Mouse (Mus musculus) testis, postnatal 10 days (tissue): ENCODE measurements at regions not wholly inside any gene's neighbourhood (a gene's known extent, or its start where the extent isn't known, plus 50 kb on each side); places are given as distances from the start of the nearest gene placed in this dataset.

Experiments used
- DNase-seq: peaks from one replicate; pipeline ENCODE4 v3.0.0; 2021; ENCODE audit warnings: low spot score

DNA sequence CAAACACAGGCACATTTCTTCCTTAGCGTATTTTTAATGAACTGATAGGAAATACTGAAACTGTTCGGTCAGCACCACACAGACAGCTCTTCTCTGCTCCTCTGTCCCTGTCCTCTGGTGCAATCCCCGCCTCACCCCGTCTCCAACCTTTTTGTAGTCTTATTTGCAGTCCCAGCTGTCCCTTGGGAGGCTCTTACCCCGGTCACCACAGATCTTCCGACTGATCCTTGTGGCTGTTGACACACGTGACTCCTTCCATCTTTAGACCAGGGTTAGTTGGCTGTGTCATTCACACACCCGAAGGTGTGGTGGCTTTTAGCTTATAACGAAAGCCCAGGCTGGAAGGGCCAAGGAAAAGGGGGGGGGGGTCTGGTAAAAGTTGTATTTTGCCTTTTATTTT lies 56.4 kb downstream of the Cyp26a1 start:
- DNase-seq = no peak

DNA sequence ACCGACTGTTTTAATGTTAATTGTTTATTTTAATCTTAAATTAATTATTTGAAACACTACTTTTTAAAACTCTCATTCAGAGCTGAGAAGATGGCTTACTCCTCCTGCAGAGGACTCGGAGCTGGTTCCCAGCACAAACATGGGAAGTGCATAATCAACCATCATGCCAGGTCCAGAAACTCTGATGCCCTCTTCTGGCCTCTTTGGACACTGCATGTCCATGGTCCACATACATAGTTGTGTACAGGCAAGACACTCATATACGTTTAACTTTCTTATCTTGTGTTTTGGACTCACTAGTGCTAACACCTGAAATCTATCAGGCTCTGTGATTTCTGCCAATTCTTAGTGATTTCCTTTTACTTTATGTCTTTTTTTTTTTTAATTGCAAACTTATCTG lies 57.8 kb downstream of the Cyp26a1 start:
- no peak for DNase-seq

DNA sequence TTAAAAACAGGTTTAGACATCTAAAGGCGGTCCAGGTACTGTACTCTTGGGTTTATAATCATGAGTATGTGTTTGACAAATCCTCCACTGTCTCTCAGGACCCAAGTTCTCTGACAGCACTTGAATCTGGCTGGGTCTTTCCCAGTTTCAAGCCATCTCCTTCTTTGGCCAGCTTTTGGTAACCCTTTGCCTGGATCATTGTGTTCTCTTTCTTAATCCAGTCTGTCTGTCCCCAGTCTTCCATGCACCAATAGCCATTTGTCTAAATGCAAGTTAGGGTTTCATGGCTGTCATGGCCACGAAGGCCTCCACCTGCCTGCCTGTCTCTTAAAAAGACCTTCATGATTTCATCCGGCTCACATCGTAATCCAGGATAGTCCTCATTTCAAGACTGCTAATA lies 71.8 kb downstream of the Cyp26a1 start:
- no peak for DNase-seq

DNA sequence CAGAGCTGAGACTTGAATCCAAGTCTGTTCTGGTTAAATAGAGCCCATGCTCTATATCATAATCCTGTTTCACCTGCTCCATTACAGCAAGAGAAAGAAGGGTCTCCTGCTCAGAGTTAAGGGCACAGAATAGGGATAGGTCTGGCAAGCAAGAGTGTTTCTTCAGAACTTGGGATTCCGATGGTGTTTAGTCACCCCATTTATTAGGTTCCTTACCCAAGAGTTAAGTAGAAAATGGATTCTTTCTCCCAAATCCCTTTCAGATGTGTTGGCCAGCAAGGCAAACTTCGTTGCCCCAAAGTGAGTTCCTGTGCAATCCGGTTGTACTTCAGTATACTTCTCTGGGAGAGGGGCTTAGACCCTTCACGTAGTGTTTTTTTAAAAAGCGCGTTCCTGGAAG lies 74.4 kb downstream of the Cyp26a1 start:
- DNase-seq = no peak

DNA sequence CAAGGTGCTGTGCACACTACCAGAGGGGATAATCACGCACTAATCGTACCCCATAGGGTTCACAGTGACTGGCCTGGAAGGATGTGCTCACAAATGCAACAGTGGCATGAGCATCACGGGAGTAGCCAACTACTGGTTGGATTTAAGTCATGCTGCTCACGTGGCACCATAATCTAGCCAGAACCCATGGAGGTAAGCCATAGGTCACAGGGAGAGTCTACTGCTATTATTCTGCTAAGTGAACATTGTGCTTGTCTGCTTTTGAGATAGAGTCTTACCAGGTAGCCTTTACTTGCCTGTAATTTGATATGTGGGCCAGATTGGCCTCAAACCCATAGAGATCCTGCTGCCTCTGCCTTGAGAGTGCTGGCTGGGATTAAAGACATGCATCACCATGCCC lies 77.0 kb downstream of the Cyp26a1 start:
- no peak for DNase-seq

DNA sequence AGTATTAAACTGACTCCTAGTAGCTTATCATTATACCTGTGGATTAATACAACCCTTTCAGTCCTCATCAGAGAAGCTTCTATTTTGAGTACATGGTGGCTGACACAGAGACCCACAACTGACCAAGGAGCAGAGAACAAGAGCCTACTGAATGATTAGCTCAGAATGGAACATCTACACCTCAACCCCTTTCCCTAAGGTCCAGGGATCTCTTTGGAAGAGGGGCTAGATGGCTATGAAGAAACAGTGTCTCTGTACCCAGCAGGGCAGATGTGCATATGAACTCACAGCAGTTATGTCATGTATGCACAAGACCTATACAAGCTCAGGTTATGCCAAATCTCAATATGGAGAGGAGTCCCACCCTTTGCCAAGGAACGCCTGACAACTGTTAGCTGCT lies 77.4 kb downstream of the Cyp26a1 start:
- DNase-seq = no peak

DNA sequence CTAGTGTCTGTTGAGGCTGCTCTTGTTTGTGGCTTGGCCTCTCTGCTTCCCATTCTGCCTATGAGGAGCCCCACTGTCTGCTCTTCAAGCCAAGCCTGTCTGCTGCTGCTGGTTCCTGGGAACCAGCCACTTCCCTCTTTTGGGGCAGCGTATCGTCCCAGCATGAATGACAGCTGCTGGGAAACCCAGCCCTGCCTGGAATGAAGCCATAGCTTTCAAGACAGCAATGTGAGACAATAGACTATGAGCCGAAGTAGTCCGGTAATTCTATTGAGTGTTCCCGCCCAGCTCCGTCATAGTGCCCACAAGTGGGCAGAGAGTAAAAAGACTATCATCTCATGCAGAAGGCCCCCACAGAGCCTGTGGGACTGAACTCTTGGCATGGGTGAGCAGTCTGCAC lies 80.4 kb downstream of the Cyp26a1 start:
- DNase-seq = no peak

DNA sequence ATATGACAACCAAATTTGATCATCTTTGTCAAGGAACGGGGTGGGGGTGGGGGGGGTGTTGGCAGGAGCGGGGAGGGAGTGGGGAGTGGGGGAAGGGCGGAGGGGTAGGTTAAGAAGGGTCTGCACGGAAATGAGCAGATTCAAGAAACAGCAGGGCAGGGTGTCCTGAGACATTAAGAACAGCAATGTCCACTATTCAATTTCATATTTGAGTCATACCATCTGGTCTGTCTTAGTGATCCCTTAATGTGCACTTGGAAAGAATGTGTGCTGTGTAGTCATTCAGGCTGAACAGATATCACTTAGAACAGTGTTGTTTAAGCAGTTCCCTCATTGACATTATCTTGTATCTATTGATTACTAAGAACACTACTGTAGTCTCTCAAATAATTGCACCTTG lies 81.0 kb downstream of the Cyp26a1 start:
- no peak for DNase-seq

DNA sequence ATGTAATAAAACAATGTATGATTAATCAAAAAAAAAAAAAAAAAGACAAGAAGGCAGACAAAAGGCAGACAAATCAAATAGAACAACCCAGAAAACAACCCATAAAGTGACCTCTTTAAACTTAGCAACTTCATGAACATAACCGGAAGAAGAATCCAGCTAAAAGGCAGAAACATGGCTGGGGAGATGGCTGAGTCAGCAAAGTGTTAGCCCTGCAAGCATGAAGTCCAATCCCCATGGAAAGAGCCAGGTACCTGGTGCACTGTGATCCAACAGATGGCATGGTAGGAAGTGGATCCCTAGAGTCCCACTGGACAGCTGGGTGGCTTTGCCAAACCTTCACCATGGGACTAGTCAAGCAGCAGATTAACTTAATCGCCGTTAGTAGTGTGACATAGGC lies 90.9 kb downstream of the Cyp26a1 start:
- no peak for DNase-seq

DNA sequence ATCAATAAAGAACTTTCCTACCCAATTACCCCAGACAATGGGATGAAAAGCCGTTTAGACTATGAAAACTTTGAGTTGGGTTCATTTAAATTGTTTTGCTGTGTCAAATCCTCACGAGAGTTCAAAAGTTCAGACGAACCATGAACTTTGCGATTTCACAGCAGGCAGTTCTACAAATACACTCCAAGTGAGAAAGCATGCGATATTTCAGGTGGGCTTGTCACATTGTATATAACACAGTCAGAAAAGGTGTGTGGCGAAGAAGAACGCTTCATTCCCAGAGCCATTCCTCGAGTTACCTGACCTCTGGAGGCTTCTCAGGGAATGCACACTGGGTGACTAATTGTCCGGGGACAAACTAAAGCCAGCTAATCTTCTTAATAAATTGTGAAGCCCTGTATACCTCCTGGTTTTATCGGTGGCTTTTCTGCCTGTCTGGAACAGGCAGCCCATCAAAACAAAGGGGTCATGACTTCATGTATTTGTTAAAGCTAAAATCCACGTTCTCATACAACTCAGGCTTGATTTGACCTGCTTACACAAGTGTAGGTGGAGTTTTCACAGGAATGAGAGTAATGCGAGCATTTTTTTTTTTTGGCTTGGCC lies 92.1 kb downstream of the Cyp26a1 start:
- DNase-seq = no peak

DNA sequence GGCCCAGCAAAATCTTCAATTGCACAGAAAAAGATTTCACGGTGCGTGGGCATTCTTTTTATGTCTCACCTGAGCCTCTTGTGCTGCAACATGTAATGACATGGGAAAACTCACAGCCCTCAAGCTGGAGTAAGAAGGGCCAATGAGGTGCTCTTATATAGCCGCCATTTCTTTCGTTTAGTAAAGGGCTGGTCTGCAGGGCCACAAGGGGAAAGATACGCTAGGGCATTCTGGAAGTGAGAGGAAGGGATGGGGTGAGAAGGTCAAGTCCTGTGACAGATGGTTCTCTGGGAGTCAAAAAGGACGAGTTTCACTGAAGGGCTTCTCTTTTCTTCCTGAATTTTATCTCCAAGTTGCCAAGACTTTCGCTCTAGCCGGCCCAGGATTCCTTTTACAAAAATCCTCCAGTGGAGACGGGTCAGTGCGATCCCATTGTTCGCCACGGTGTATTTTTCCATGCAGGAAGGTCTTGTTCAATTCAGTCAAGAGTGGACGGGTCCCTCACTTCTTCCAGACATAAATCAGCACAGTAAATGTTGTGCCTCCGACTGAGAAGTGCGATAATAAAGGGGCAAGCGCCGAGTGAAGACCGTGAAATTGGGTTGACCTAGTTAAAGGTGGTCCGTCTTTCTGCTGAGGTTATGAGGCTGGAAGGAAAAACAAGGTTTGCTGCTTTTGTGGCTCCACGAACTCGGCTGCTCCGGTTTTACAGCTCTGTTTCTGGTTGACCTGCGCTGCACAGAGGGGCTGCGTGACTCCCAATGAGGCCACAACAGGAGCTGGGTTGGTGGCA lies 92.9 kb downstream of the Cyp26a1 start:
- DNase-seq = no peak

DNA sequence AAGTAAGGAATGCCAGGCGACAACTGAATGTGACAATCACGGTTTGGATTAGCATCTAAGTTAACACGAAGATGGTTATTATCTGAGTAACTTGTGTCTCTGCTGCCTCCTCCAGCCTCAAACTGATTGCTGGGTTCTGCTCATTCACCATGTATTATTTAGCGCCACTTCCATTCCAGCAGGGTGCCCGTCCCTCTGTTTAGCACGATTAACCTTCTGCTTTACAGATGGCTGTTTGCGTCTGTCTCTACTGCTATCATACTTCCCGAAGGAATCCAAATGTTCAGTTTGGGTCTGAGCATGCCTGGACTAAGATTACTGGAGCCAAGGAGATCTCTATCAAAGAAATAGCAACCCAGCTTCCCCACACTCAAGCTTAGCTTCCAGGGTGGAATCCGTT lies 95.6 kb downstream of the Cyp26a1 start:
- DNase-seq = no peak

DNA sequence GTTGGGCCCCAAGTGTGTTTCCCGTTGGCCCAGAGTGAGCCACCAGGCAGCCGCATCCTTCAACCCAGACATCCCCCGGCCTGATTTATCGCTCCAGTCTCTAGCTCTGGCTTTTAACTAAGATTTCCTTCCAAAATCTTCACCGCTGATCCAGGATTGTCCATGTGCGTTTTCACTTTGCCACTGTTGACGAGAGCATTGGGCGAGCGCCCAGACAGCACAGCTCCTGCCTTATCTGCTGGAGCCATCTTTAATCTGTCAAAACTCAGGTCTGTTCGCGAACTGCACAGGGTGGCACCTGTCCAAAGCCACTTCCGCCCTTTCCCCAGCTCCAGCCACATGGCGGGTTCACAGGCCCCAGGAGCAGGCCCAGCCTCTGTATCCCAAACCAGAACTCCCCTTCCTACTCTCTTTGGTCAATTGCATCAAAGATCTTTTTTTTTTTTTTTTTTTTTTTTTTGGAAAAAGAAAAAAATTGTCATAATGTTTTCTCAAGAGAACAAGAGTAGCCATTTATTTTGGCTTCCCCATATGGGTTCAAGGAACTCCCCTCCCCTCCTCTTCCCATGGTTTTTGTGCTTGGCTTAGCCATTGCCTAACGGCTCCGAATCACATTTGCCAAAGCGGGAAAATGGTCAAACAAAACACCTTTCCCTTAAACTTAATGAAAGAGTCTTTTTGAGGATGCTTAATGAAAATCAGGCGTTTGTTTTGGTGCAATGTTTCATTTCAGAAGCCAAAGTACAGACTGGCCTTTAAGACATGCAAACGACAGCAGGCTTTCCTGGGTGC lies 98.2 kb downstream of the Cyp26a1 start:
- peak; percentile 45 for DNase-seq

DNA sequence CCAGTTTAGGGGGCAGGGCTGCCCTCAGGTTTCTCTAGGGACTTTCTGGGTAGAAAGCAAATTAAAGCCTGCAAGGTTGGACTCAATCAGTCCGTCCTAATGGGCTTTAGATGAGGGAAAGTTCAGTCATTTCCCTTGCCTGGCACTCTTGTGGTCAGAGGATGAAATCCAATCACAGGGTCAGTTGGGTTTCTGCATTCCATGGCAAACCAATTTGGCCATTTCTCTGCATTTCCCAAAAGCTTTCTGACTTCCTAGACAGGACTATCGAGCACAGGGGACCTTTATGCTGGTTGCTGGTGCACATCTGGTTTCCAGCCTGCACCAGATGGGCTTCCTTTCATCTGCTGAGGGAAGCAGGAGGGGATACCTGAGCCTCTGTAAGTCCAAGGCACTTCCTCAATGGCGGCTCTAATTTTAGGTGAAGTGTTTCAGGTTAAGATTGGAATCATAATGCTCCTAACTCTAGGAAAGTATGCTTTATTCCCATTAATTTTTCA lies 102.6 kb downstream of the Cyp26a1 start:
- DNase-seq = no peak

DNA sequence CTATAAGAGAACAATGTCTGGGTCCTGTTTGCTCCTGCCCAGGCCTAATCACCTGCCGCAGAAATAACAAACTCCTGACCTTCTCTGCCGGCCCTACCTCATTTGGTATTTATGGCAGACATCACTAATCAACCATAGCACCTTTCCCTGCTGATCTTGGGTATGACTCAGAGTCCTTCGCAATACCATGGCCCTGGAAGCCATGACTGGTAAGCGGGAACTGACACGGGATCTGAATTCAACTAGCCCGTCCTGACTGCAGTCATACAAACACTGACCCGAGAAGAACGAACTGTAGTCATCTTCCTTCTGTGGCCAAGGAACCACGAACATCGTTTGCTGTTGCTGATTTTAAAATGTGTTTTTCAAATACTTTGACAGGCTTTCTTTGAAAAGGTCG lies 112.1 kb downstream of the Cyp26a1 start:
- DNase-seq = no peak

DNA sequence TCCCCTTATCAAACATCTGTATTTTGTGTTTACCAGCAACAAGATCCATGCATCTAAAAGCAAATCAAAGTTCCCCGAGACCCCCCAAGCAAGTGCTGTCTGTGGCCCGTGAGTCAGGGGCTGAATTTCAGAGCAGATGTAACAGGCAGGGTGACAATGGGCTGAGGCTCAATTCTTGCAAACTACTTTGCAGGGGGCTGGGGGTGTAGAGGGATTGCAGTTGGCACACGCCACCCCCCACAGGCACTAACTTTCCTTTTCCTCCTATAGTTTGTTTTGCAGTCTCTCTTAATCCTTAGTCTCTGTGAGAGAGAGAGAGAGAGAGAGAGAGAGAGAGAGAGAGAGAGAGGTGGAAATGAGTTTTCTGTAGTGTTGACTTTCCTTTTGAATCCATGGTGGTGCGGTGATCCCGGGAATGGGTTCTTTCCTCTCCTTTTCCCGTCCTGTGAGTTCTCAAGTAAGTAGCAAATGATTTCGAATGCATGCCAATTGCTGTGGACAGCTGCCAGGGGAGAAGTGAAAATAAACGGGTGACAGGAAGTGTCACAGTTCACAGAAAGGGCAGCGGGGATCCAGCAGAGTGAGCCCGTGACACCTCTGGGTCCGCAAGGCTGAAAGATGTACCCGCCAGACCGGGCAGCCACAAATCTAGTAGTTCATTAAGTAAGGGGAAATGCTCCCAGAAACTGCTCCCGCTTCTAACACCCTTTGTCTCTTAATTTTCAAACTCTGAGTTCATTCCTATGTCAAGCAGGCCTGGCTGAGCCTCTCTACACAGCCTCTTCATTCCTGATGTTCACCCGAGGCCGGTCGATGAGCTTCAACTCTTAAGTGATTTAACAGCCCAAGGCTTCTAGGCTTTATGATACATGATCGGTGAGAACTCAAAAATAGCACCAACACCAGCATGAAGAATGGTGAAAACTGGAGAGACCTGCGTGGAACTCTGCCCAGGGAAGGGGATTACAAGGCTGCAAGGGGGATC lies 116.8 kb downstream of the Cyp26a1 start:
- DNase-seq = peak; percentile 52

DNA sequence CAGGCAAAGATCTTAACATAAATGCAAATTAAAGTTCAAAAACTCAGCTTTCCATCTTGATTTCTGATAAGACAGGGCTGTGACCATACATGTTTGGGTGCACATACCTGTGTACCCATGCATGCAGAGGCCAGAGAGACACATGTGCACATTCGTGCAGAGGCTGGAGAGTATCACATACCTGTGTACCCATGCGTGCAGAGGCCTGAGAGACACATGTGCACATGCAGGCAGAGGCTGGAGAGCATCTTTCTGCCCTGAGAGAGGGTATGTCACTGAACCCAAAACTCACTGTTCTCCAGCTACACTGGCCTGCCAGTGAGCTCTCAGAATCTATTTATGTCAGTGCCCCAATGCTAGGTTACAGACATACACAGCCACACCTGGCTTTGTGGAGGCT lies 118.0 kb downstream of the Cyp26a1 start:
- DNase-seq = no peak

DNA sequence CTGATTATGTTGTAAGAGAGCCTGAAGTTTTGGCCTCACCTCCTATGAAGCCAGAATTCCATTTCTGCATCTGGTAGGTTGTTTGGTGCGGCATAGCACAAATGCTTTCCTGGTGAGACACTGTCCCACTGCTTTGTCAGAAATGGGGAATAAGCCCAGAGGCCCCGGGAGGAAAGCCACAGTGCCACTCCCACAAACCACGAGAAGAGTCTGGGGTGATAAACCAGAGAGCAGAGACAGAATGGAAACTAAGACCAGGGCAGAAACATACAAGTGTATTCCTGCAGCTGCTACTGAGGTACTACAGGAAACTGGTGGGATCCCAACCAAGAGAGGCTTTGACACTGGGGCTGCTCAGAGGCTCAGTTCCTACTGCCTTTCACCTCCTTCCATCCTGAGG lies 123.6 kb downstream of the Cyp26a1 start:
- no peak for DNase-seq

DNA sequence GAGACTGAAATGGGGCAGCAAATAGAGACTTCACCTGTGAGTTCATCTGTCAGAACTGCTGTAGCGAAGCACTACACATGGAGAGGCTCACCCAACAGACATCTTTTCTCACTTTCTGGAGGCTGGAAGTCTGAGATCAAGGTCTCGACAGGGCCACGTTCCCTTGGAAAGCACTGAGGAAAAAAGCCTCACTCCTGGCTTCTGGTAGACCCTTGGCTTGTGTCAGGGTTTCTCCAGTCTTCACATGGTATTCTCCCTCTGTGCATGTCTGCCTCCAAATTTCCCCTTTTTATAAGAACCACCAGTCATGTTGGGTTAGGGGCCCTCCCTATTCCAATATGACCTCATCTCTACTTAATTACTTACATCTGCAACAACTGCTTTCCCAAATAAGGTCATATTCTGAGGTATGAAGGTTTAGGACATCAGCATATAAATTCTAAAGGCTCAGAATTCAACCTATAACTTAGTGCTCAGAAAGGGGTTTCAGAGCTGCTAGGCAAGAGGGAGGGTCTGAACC lies 124.1 kb downstream of the Cyp26a1 start:
- DNase-seq = no peak

DNA sequence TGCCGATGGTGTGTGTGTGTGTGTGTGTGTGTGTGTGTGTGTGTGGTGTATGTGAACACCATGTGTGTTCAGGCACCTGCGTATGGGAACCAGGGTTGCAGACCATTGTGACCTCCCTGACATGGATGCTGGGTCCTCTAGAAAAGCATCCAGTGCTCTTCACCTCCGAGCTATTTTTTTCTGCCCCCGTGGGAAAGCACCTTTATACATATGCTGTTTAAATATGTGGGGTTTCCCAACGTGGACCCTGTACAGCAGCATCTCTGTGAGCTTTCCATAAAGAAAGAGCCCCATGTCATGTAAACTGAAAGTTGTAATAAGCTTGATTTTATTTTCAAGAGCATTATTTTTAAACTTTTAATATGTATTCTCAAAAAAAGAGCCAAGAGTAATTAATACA lies 126.6 kb downstream of the Cyp26a1 start:
- no peak for DNase-seq

DNA sequence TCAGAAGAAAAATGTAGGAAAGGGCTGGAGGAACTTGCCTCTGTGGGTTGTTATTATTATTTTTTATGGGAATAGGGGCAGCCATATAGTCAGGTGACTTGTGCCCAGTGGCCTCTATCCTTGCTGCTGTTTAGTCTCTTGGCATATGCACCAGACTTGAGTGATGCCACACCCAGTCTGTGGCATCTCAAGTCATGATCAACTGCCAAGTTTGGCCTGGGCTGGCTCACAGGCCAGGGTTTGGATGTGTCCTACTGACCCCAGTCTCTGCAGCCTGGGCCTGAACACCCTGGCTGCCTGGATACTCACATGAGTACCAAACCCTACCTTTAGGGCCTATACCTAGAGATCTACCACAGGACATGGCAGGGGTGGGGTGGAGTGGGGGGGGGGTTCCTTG lies 133.8 kb downstream of the Cyp26a1 start:
- no peak for DNase-seq

DNA sequence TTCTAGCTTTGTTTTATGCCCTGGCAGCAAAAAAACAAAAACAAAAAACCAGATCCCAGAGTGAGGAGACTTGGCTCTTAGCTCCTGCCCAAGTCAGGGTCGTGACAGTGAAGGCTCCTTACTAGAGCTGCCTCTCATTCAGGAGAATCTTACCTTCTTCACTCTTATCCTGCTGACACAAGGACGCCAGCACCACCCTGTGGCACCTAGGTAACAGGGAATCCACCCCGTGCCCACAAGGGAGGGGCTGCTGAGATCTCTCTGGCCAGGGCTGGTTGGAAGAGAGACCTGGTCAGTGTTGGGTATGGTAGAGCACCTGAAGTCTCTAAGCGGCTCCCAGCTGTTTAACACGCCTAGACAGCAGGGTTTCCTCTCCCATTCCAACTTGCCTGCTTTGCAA lies 139.3 kb downstream of the Cyp26a1 start:
- no peak for DNase-seq
